Mouse (Mus musculus) CH12.LX (cell line): Measurements from ENCODE around the gene Smug1. TPM values are rescaled to one million over a fixed set of nuclear protein-coding genes. Genes with fewer than 3 reads are reported as not detected.
A peak's percentile ranks its signal among the peaks of the same experiment; 100 is the strongest.

ENCODE experiments used
- DNase-seq: peaks from one replicate; pipeline ENCODE4 v3.0.0-alpha.2; 2013; ENCODE audit errors: extremely low read depth
- H3K27ac ChIP-seq: 2 replicates; pipeline ENCODE4 v1.5.1; 2012; ENCODE audit warnings: low read depth, mild to moderate bottlenecking, control low read depth, moderate library complexity; ENCODE audit not compliant: insufficient read depth
- H3K27me3 ChIP-seq: replicated peaks from 2 replicates; pipeline ENCODE3; 2012; ENCODE audit warnings: inconsistent platforms
- H3K36me3 ChIP-seq, 2 experiments: replicated peaks in 1 of 2; 2 replicates each; pipeline versions ENCODE3 to v1.6.1; 2012; ENCODE audit warnings: inconsistent platforms in 1 of 2, low read length in 1 of 2, mild to moderate bottlenecking in 1 of 2, mixed read lengths in 1 of 2, moderate library complexity in 1 of 2; ENCODE audit not compliant: control insufficient read depth in 1 of 2, insufficient read depth in 1 of 2
- H3K4me1 ChIP-seq, 2 experiments: 2 replicates each; pipeline ENCODE4 v1.6.1; 2012; ENCODE audit warnings: inconsistent platforms in 1 of 2, moderate library complexity in 1 of 2; ENCODE audit not compliant: insufficient read depth in 2 of 2, control insufficient read depth in 1 of 2
- H3K4me2 ChIP-seq: 2 replicates; pipeline ENCODE4 v1.6.1; 2012; ENCODE audit warnings: low read depth, mild to moderate bottlenecking, control low read depth; ENCODE audit not compliant: poor library complexity, insufficient read depth, severe bottlenecking
- H3K4me3 ChIP-seq, 3 experiments: fragments of 150-350 bp in 1 of 3; sonication (generic) in 1 of 3; replicated peaks in 1 of 3; 2 replicates each; pipeline versions ENCODE3 to v1.5.1; 2011 to 2012; ENCODE audit warnings: low read depth in 2 of 3, low read length in 2 of 3, mild to moderate bottlenecking in 2 of 3, moderate library complexity in 2 of 3, control low read depth in 1 of 3, improper control_type of control experiment in 1 of 3, inconsistent platforms in 1 of 3, mixed read lengths in 1 of 3; ENCODE audit not compliant: poor library complexity in 1 of 3
- H3K79me2 ChIP-seq: replicated peaks from 2 replicates; pipeline ENCODE4 v1.6.1; 2012; ENCODE audit warnings: mild to moderate bottlenecking, moderate library complexity; ENCODE audit not compliant: control insufficient read depth, poor library complexity, insufficient read depth, severe bottlenecking; ENCODE audit errors: extremely low read depth
- H3K9ac ChIP-seq: 2 replicates; pipeline ENCODE4 v1.6.1; 2012; ENCODE audit warnings: low read depth, mild to moderate bottlenecking, control low read depth, moderate library complexity; ENCODE audit not compliant: insufficient read depth
- H3K9me3 ChIP-seq: replicated peaks from 2 replicates; pipeline ENCODE3; 2012; ENCODE audit warnings: low read length, inconsistent platforms, mixed read lengths
- BHLHE40 ChIP-seq: IDR thresholded peaks from 2 replicates; pipeline ENCODE4 v1.6.1; 2011; ENCODE audit warnings: mild to moderate bottlenecking, low read depth, low read length, improper control_type of control experiment
- CHD1 ChIP-seq: IDR thresholded peaks from 2 replicates; pipeline ENCODE4 v1.6.1; 2012; ENCODE audit warnings: low read depth, low read length, improper control_type of control experiment, inconsistent platforms
- CHD2 ChIP-seq: IDR thresholded peaks from 2 replicates; pipeline ENCODE4 v1.6.1; 2011; ENCODE audit warnings: low read length, improper control_type of control experiment
- ELF1 ChIP-seq: IDR thresholded peaks from 2 replicates; pipeline ENCODE4 v1.6.1; 2014; ENCODE audit warnings: low read depth, mild to moderate bottlenecking, inconsistent platforms, low read length, improper control_type of control experiment
- EP300 ChIP-seq: IDR thresholded peaks from 2 replicates; pipeline ENCODE4 v1.6.1; 2011; ENCODE audit warnings: low read length, improper control_type of control experiment
- ETS1 ChIP-seq: conservative IDR thresholded peaks from 2 replicates; pipeline ENCODE4 v1.6.1; 2012; ENCODE audit warnings: low read depth, mild to moderate bottlenecking, inconsistent platforms, low read length, improper control_type of control experiment, moderate library complexity
- GABPA ChIP-seq: IDR thresholded peaks from 2 replicates; pipeline ENCODE4 v1.6.1; 2012; ENCODE audit warnings: low read depth, low read length, improper control_type of control experiment, inconsistent platforms; ENCODE audit not compliant: insufficient replicate concordance
- JUND ChIP-seq: conservative IDR thresholded peaks from 2 replicates; pipeline ENCODE4 v1.6.1; 2011; ENCODE audit warnings: low read depth, low read length, improper control_type of control experiment
- NRF1 ChIP-seq: IDR thresholded peaks from 2 replicates; pipeline ENCODE4 v1.6.1; 2014; ENCODE audit warnings: low read depth, mild to moderate bottlenecking, inconsistent platforms, low read length, improper control_type of control experiment, moderate library complexity
- dilution Hi-C: fragments of 300-500 bp; cut with MboI; formaldehyde crosslinking; loops from 2 replicates; pipeline ENCODE4 v1.14.3; 2020; ENCODE audit warnings: low sequenced_read_pairs; ENCODE audit not compliant: extremely low pct_unique_long_range_greater_than_20kb, extremely low pct_ligation_motif_present
- in situ Hi-C: fragments of 300-500 bp; cut with MboI; formaldehyde crosslinking; loops from 3 replicates; pipeline ENCODE4 v1.14.3; 2019; ENCODE audit warnings: low sequenced_read_pairs, low pct_ligation_motif_present, low pct_unique_long_range_greater_than_20kb, mixed read lengths
- polyA plus RNA-seq: library from polyadenylated mRNA; unstranded; fragments of >175 nt; gene quantifications from 2 replicates; pipeline ENCODE4 v1.2.1, GENCODE M21; 2012; ENCODE audit warnings: low read depth; ENCODE audit not compliant: insufficient read length
- total RNA-seq, 2 experiments: library from RNA; depleted of rRNA; stranded (reverse); fragments of 300-350 nt in 1 of 2; fragments of >200 nt in 1 of 2; gene quantifications; 2 replicates each; pipeline ENCODE4 v1.2.3; 2012 to 2014

Smug1 gene
- total and polyA plus RNA-seq, 3 experiments: 6.1 to 9.8 (median 7.8) TPM

- no peak for DNase-seq
- peaks cover 6% of the 10 kb centered on the region for H3K9me3 ChIP-seq
- H3K4me2 ChIP-seq: peak overlapping the region; percentile 86; the same call in 1 of the 2 replicates
- H3K27me3 ChIP-seq: peaks cover 91% of the 10 kb centered on the region
- dilution Hi-C loops: loop anchor here (10.0 kb wide), 1 partner anchor 175 kb away; the partner anchor contains the start of genes Hoxc6 and Hoxc8
- in situ Hi-C loops: loop anchor here (5.0 to 25.0 kb wide), 3 partner anchors 155 to 432 kb away; partner anchors contain the start of gene Hoxc4
- H3K9ac ChIP-seq: no peak overlapping the region
- no peaks in the 10 kb centered on the region for H3K79me2 ChIP-seq
- H3K4me3 ChIP-seq: no peak overlapping the region
- TF ChIP-seq ETS1 (no peak), JUND (no peak), CHD1 (no peak), EP300 (no peak), CHD2 (no peak), GABPA (no peak)
- TF ChIP-seq, all 38 proteins: peak for 0
- Histone ChIP-seq H3K27ac (no peak overlapping the region), H3K36me3 (no peaks in the 10 kb centered on the region), H3K4me1 (peaks cover 2 to 36% of the 10 kb centered on the region in 2 experiments; a peak in 3 of 4 replicates)
These were observed 2.9 kb upstream of the Smug1 start for GRCm38 (mm10) chr15:103169612-103170315.

GRCm38 (mm10) chr15:103168801-103169611 is 2.1 kb upstream of the Smug1 start:
- H3K27me3 ChIP-seq: peaks cover 83% of the 10 kb centered on the region
- H3K27ac ChIP-seq: no peak overlapping the region
- DNase-seq: no peak
- H3K4me3 ChIP-seq: peak overlapping the region; percentile 6 to 57 (median 44)
- peaks cover 2 to 44% of the 10 kb centered on the region in 2 experiments; a peak in 3 of 4 replicates for H3K4me1 ChIP-seq
- TF ChIP-seq BHLHE40 (peak; percentile 94), ELF1 (no peak), NRF1 (peak; percentile 42; the same call in 1 of the 2 replicates)
- H3K4me2 ChIP-seq: peak overlapping the region; percentile 86
- H3K9ac ChIP-seq: no peak overlapping the region
- H3K9me3 ChIP-seq: peaks cover 6% of the 10 kb centered on the region
- no peaks in the 10 kb centered on the region for H3K36me3 ChIP-seq
- in situ Hi-C loops: loop anchor here (25.0 kb wide), 1 partner anchor 432 kb away; no protein-coding TSS in a partner anchor
- dilution Hi-C loops: no loop called here
- no peaks in the 10 kb centered on the region for H3K79me2 ChIP-seq
